Mouse (Mus musculus): ENCODE measurements around the gene Gdi1. TPM values are rescaled to one million over a fixed set of nuclear protein-coding genes. Genes with fewer than 3 reads are reported as not detected.
"Not testable (repeated sequence)": the region's sequence is repeated elsewhere in the genome, so short reads cannot be mapped to it uniquely, and the experiment has no call there.

The Gdi1 gene
- total RNA-seq, 2 experiments from 2014 or later = 633 to 694 TPM

DNA sequence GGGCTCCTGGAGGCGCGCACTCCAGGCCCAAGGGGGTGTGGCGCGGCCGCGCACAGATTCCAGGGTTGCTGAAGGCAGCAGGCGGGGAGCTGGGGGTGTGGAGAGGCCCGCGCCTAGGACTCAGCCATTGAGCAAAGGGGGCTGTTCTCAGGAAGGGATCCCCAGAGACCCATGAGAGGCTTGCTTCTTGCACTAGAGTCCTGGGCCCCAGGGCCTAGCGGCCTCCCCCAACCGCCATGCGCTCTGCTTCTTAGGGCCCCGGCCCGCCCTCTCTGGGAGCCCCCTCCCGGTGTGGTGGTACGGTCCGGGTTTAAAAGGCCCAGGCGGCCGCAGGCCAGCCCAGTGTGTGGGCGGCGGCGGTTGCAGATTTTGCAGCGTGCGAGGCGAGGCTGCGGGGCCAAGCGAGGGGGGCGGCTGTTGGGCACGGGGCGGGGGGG lies 23.9 kb downstream of the Gdi1 start, which contains the start of gene Plxna3:
Gene Plxna3, plus strand, starts transcription at position 342 of the 437 bp plus-strand sequence.
- peak; percentile 62 to 77 for DNase-seq (ENCODE audit: low spot score in 2 of 2)

DNA sequence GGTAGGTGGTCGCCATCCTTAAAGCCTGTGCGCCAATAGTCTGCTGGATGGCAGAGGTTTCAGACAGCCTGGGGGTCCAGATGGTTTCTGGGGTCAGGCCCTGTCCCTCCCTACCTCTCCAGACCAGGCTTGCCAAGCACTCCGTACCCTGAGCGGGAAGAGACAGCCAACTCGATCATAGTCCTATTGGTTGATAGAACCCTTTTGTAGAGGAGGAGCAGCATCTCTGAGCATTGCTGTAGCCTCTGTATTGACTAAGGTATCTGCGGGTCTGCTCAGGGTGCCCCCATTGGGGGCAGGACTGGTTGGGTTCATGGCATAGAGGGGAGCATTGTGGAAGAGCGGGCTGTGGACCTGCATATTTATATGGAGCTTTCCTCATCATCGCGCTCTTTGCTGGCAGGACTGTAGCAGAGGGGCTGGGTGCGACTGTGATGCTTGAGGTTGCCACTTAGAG lies 24.4 kb downstream of the Gdi1 start:
- DNase-seq (ENCODE audit: low spot score in 2 of 2) = no peak

DNA sequence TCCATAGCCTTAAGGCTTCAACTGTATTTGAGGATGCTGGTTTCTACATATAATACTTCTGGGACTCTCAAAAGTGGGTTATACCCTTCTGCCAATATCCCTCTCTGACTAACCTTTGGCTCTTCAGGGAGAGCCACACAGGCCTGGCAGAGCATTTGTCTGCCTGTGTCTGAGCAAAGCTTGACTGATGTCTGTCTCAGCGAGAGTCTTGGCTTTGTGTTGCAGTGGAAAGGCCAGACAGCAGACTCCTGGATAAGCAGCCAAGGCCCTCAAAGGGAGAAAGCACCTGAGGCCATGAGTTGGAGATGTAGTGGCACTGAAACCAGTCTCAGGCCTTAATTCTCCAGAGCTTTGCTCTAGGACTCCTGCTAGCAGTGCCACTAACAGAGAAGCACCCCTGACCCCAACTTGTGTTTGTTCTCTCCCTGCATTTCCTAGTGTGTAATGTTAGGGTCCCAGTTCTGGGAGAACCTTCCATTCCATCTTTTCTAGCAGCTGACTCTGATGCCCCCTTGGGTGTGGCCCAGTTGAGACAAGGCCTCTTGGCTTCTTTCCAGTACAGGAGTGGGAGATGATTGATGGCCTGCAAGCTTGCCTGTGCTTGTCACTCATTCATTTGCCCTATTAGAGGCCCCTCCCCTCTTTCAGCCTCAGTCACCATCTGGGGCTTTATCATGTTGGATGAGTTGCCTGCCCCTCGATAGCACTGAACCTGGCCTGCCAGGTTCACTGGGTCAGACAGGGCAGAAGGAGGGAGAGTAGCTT lies 25.6 kb downstream of the Gdi1 start:
- no peak for DNase-seq (ENCODE audit: low spot score in 2 of 2)

DNA sequence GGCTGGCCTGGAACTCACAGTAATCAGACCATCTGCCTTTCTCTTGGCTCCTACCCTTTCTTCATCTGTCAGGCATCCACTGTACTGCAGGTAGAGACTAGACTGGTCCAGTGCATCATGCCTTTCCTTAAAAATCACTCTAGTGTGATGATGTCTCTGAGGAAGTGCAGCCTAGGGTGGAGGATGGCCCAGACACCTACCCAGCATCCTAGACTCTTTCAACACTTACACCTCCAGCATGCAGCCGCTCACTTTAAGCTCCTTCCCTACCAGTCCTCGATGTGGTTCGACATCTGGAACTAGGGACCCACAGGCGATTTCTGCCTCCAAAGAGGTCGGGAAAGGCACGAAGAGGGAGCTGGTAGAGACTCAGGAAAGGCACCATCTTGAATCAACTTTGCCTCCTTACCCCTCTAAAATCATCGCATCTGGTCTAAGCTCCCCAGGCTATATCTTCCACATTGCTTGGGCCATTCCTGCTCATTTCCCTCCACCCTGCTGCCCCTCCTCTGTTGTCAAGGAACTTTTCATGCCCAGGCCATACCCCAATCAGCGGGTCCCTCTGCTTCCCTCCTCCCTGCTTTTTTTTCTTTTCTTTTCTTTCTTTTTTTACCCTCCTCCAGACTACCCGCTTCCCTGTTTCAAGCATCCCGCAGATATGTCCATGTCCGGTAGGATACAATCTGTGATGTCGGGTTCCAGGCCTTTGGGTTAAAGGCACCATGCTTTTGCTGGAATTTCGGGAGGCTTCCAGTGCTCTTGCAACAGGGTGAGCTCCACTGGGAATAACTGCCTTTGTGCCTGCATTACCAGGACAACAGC lies 48.1 kb downstream of the Gdi1 start:
- no peak for DNase-seq (ENCODE audit: low spot score in 2 of 2)

DNA sequence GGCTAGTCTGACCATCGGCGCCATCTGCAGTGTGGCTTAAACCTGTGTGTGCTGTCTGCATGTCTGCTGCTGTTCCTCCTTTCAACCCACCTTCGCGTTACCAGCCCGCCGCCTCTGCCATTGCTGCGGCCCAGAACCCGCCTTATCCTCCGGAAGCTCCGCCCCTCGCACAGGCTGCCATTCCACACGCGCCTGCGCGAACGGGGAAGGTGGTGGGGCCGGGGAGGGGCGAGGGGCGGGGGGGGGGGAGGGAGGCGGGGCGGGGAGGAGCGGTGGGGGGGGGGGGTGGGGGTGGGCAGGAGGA lies 48.6 kb downstream of the Gdi1 start, which contains the start of gene Lage3:
Gene Lage3, minus strand, starts transcription at position 152 of the 304 bp plus-strand sequence.
- peak; percentile 72 to 82 for DNase-seq (ENCODE audit: low spot score in 2 of 2)

DNA sequence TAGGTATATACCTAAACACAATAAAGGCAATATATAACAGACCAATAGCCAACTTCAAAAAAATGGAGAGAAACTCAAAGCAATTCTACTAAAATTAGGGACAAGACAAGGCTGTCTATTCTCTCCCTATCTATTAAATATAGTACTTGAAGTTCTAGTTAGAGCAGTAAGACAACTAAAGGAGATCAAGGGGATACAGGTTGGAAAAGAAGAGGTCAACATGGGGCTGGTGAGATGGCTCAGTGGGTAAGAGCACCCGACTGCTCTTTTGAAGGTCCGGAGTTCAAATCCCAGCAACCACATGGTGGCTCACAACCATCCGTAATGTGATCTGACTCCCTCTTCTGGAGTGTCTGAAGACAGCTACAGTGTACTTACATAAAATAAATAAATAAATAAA lies 52.3 kb downstream of the Gdi1 start:
- not testable (repeated sequence) for DNase-seq (ENCODE audit: low spot score in 2 of 2)

DNA sequence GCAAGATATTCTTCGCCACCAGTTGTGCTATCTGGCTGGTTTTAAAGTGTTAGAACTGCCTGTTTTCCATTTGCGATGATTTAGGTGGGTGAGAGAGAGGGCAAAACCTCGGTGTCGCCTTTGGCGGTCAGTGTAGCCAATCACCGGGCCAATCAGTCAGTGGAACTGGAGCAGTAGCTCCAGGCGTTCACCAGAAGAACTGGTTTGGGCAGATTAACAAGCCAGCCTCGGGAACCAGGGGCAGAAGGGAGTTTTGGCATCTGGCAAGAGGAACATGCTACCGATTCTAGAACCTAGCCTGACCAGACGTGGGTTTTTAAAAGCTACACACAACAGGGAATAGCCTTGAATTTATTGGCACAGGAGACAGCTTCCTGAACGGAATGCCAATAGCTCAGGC lies 54.4 kb downstream of the Gdi1 start:
- no peak for DNase-seq (ENCODE audit: low spot score in 2 of 2)

Small RNAs within 50 kb of the gene (microRNA-seq; reads per million reads assigned to microRNA genes)
- gene Mir7091 (0.20 to 0.67 reads per million in 2 experiments), gene Mir7092 (0 reads per million in 2 experiments)

Other genes starting within 250 kb of the Gdi1 start
- not detected for gene Opn1mw, start 177.5 kb upstream of the Gdi1 start, total RNA-seq (2021)
- 10 to 100 TPM; 74.3 to 75.1 TPM for gene Mecp2, start 169.6 kb upstream of the Gdi1 start, total RNA-seq (2021)
- gene Tex28, start 137.2 kb upstream of the Gdi1 start, total RNA-seq (2021) = not detected
- gene Tktl1, start 127.7 kb upstream of the Gdi1 start, total RNA-seq (2021) = not detected
- gene Flna, start 55.2 kb upstream of the Gdi1 start, total RNA-seq (2021) = 100 to 1,000 TPM; 210 to 252 TPM
- gene Emd, start 50.3 kb upstream of the Gdi1 start, total RNA-seq (2021) = 10 to 100 TPM; 36.0 to 44.7 TPM
- 100 to 1,000 TPM; 203 to 222 TPM for gene Rpl10, start 34.2 kb upstream of the Gdi1 start, total RNA-seq (2021)
- 10 to 100 TPM; 54.6 to 54.7 TPM for gene Taz, start 23.1 kb upstream of the Gdi1 start, total RNA-seq (2021)
- gene Dnase1l1, start 22.7 kb upstream of the Gdi1 start, total RNA-seq (2021) = 1 to 10 TPM; 2.8 to 3.5 TPM
- 100 to 1,000 TPM; 276 to 278 TPM for gene Atp6ap1, start 7.9 kb upstream of the Gdi1 start, total RNA-seq (2021)
- 10 to 100 TPM; 42.3 to 47.6 TPM for gene Fam50a, start 8.0 kb downstream of the Gdi1 start, total RNA-seq (2021)
- gene Plxna3, start 24.1 kb downstream of the Gdi1 start, total RNA-seq (2021) = 10 to 100 TPM; 79.2 to 80.1 TPM
- 10 to 100 TPM; 32.2 to 37.2 TPM for gene Lage3, start 48.6 kb downstream of the Gdi1 start, total RNA-seq (2021)
- gene Ubl4a, start 68.2 kb downstream of the Gdi1 start, total RNA-seq (2021) = 10 to 100 TPM; 51.9 to 54.7 TPM
- gene Slc10a3, start 68.4 kb downstream of the Gdi1 start, total RNA-seq (2021) = 1 to 10 TPM; 2.3 to 2.5 TPM
- gene Fam3a, start 88.3 kb downstream of the Gdi1 start, total RNA-seq (2021) = 10 to 100 TPM; 17.0 to 23.0 TPM
- gene Ikbkg, start 88.3 kb downstream of the Gdi1 start, total RNA-seq (2021) = 10 to 100 TPM; 45.4 to 51.6 TPM
- gene G6pdx, start 124.2 kb downstream of the Gdi1 start, total RNA-seq (2021) = 10 to 100 TPM; 35.3 to 36.3 TPM
- gene Gm6880, start 176.4 kb downstream of the Gdi1 start, total RNA-seq (2021) = not detected

Measured in layer of hippocampus, postnatal 10 days (tissue).